Mouse (Mus musculus) liver, postnatal 0 days (tissue): Measurements from ENCODE around the gene Gpr35. TPM values are rescaled to one million over a fixed set of nuclear protein-coding genes. Genes with fewer than 3 reads are reported as not detected.

ENCODE experiments used
- ATAC-seq: fragments of 200-750 bp; cut with Nextera tagmentation; 2 replicates; pipeline ENCODE4 v1.8.0; 2017; ENCODE audit warnings: mild to moderate bottlenecking, moderate library complexity
- DNase-seq: peaks from one replicate; pipeline ENCODE4 v3.0.0-alpha.2; 2016
- H3K27ac ChIP-seq: fragments of 300-500 bp; sonication (generic); 2 replicates; pipeline ENCODE4 v1.5.1; 2014; ENCODE audit warnings: antibody characterized with exemption, moderate library complexity, mild to moderate bottlenecking, low read depth
- H3K27me3 ChIP-seq: fragments of 300-500 bp; sonication (generic); 2 replicates; pipeline ENCODE4 v1.6.1; 2014; ENCODE audit warnings: low read length, control low read depth, mixed read lengths; ENCODE audit not compliant: insufficient read depth
- H3K36me3 ChIP-seq: fragments of 300-500 bp; sonication (generic); replicated peaks from 2 replicates; pipeline ENCODE4 v1.6.1; 2014; ENCODE audit warnings: mild to moderate bottlenecking, control low read depth, low read length, moderate library complexity, mixed read lengths; ENCODE audit not compliant: insufficient read depth
- H3K4me1 ChIP-seq: fragments of 300-500 bp; sonication (generic); 2 replicates; pipeline ENCODE4 v1.6.1; 2014; ENCODE audit warnings: antibody characterized with exemption, mild to moderate bottlenecking, control low read depth; ENCODE audit not compliant: insufficient read depth
- H3K4me2 ChIP-seq: fragments of 300-500 bp; sonication (generic); 2 replicates; pipeline ENCODE4 v1.6.1; 2014; ENCODE audit warnings: low read depth, mild to moderate bottlenecking, low read length, moderate library complexity, mixed read lengths
- H3K4me3 ChIP-seq: fragments of 300-500 bp; sonication (generic); 2 replicates; pipeline ENCODE4 v1.5.1; 2014; ENCODE audit warnings: low read depth, low read length
- H3K9ac ChIP-seq: fragments of 300-500 bp; sonication (generic); replicated peaks from 2 replicates; pipeline ENCODE4 v1.6.1; 2014; ENCODE audit warnings: mild to moderate bottlenecking, moderate library complexity
- H3K9me3 ChIP-seq: fragments of 300-500 bp; sonication (generic); 2 replicates; pipeline ENCODE4 v1.6.1; 2016; ENCODE audit warnings: mild to moderate bottlenecking, control low read depth, low read length, mixed read lengths
- CTCF ChIP-seq: sonication (generic); IDR thresholded peaks from 2 replicates; pipeline ENCODE4 v1.5.1; 2016; ENCODE audit warnings: antibody characterized with exemption, low read depth
- EP300 ChIP-seq: IDR thresholded peaks from 2 replicates; pipeline ENCODE4 v1.6.1; 2016; ENCODE audit warnings: antibody characterized with exemption, low read depth, mild to moderate bottlenecking
- WGBS: fragments of 180-500 bp; shearing (Covaris S2); extraction: QIAGEN DNeasy Blood & Tissue Kit; methylation state at CpG from one replicate; pipeline ENCODE4 v1.1.7; 2014; ENCODE audit not compliant: insufficient replicate concordance; 5-methylcytosine and 5-hydroxymethylcytosine counted together
- polyA plus RNA-seq: library from polyadenylated mRNA; unstranded; fragments of >200 nt; fragmentation: Nextera tagmentation; extraction: Ambion mirVana; gene quantifications from 2 replicates; pipeline ENCODE4 v1.2.1, GENCODE M21; 2015

Gpr35 gene
- polyA plus RNA-seq, 1 experiment from 2014 or later = 1.4 TPM

DNA sequence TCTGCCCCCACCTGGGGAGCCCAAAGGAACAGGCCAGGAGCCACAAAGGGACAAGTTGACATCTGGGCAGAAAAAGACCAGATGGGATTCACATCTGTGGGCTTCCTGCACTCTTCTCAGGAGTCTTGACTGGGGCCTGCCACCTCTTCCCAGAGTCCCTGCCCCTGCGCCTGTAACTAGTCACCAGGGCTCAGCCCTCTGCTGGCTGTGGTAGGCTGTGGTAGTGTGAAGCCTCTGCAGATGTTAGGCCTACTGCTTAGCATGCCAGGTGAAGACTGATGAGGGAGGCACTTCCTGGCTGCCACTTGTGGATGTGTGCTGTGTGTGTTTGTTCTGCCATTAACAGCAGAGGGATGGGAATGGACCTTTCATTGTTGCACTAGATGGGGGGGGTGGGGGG is 38.4 kb upstream of the Gpr35 start:
- Histone ChIP-seq H3K4me2 (peak overlapping the region; percentile 92), H3K9ac (peak overlapping the region; percentile 89; the same call in 1 of the 2 replicates), H3K27ac (no peak overlapping the region), H3K9me3 (no peaks in the 10 kb centered on the region), H3K27me3 (no peaks in the 10 kb centered on the region), H3K4me3 (peak overlapping the region; percentile 84; the same call in 1 of the 2 replicates), H3K36me3 (peaks cover 29% of the 10 kb centered on the region), H3K4me1 (peaks cover 39% of the 10 kb centered on the region)
- DNase-seq = no peak
- peak; percentile 23; the same call in 1 of the 2 replicates for TF ChIP-seq CTCF
- TF ChIP-seq EP300 = no peak
- no peak for ATAC-seq
- 33% methylated on average over 1 of the region's 1 CpGs for WGBS

GRCm38 (mm10) chr1:92914239-92914638 is 36.4 kb upstream of the Gpr35 start:
- Histone ChIP-seq H3K9me3 (no peaks in the 10 kb centered on the region), H3K27ac (no peak overlapping the region), H3K9ac (no peak overlapping the region), H3K36me3 (peaks cover 47% of the 10 kb centered on the region), H3K4me2 (no peak overlapping the region), H3K4me1 (peaks cover 25% of the 10 kb centered on the region), H3K4me3 (no peak overlapping the region), H3K27me3 (no peaks in the 10 kb centered on the region)
- WGBS = 69% methylated on average over 4 of the region's 4 CpGs
- no peak for DNase-seq
- ATAC-seq = no peak
- TF ChIP-seq EP300 = no peak
- no peak for TF ChIP-seq CTCF

- ATAC-seq (no peak), DNase-seq (no peak)
- Histone ChIP-seq H3K4me1 (peaks cover 17% of the 10 kb centered on the region), H3K4me2 (no peak overlapping the region), H3K27ac (no peak overlapping the region), H3K36me3 (peaks cover 54% of the 10 kb centered on the region), H3K4me3 (no peak overlapping the region), H3K9ac (no peak overlapping the region), H3K27me3 (no peaks in the 10 kb centered on the region), H3K9me3 (no peaks in the 10 kb centered on the region)
- TF ChIP-seq EP300 = no peak
- TF ChIP-seq CTCF = no peak
- 90% methylated on average over 11 of the region's 11 CpGs for WGBS
Observed at GRCm38 (mm10) chr1:92914993-92915392, 35.7 kb upstream of the Gpr35 start.

GRCm38 (mm10) chr1:92916725-92917124 is 33.9 kb upstream of the Gpr35 start:
- WGBS = 90% methylated on average over 9 of the region's 9 CpGs
- Histone ChIP-seq H3K4me3 (no peak overlapping the region), H3K36me3 (peaks cover 62% of the 10 kb centered on the region), H3K27me3 (no peaks in the 10 kb centered on the region), H3K4me1 (peaks cover 11% of the 10 kb centered on the region), H3K9ac (no peak overlapping the region), H3K27ac (no peak overlapping the region), H3K9me3 (no peaks in the 10 kb centered on the region), H3K4me2 (no peak overlapping the region)
- DNase-seq (no peak), ATAC-seq (no peak)
- no peak for TF ChIP-seq EP300
- TF ChIP-seq CTCF = no peak

GRCm38 (mm10) chr1:92919151-92919550 is 31.5 kb upstream of the Gpr35 start:
- Histone ChIP-seq H3K4me3 (no peak overlapping the region), H3K9me3 (no peaks in the 10 kb centered on the region), H3K27ac (no peak overlapping the region), H3K27me3 (no peaks in the 10 kb centered on the region), H3K36me3 (peaks cover 59% of the 10 kb centered on the region), H3K4me1 (no peaks in the 10 kb centered on the region; the same call in 1 of the 2 replicates), H3K9ac (no peak overlapping the region), H3K4me2 (no peak overlapping the region)
- 90% methylated on average over 11 of the region's 11 CpGs for WGBS
- no peak for ATAC-seq
- no peak for DNase-seq
- TF ChIP-seq CTCF = no peak
- TF ChIP-seq EP300 = no peak

GRCm38 (mm10) chr1:92919775-92920174 is 30.9 kb upstream of the Gpr35 start:
- Histone ChIP-seq H3K4me1 (no peaks in the 10 kb centered on the region; the same call in 1 of the 2 replicates), H3K4me2 (no peak overlapping the region), H3K27me3 (no peaks in the 10 kb centered on the region), H3K9me3 (no peaks in the 10 kb centered on the region), H3K36me3 (peaks cover 57% of the 10 kb centered on the region), H3K27ac (no peak overlapping the region), H3K4me3 (no peak overlapping the region), H3K9ac (no peak overlapping the region)
- DNase-seq (no peak), ATAC-seq (no peak; the same call in 1 of the 2 replicates)
- 72% methylated on average over 12 of the region's 12 CpGs for WGBS
- TF ChIP-seq CTCF (no peak), EP300 (no peak)
